Mouse (Mus musculus): ENCODE data around the gene Tradd. TPM values are rescaled to one million over a fixed set of nuclear protein-coding genes. Genes with fewer than 3 reads are reported as not detected.

The Tradd gene
- polyA plus RNA-seq, 1 experiment, result 32.6 TPM

GRCm38 (mm10) chr8:105224413-105225271 is 39.8 kb downstream of the Tradd start, which contains the start of gene D230025D16Rik:
D230025D16Rik (plus strand) TSS chr8:105225145.
- no peaks in the 10 kb centered on the region for H3K9me3 ChIP-seq
- peak within 1 kb of the TSS; percentile 98 for H3K4me3 ChIP-seq (replicated peaks)
- peaks cover 8% of the 10 kb centered on the region for H3K36me3 ChIP-seq (replicated peaks; ENCODE audit: low read length)
- no peaks in the 10 kb centered on the region for H3K27me3 ChIP-seq (replicated peaks)
- H3K4me1 ChIP-seq, result peaks cover 27% of the 10 kb centered on the region
- TF ChIP-seq FLI1 (IDR thresholded peaks at IDR 0.05; ENCODE audit: low read length), result no peak
- TF ChIP-seq GATA1 (IDR thresholded peaks at IDR 0.05; ENCODE audit: borderline replicate concordance, low read length), result no peak

- H3K36me3 ChIP-seq (replicated peaks; ENCODE audit: low read length), result peaks cover 8% of the 10 kb centered on the region
- TF ChIP-seq FLI1 (IDR thresholded peaks at IDR 0.05; ENCODE audit: low read length), result no peak
- TF ChIP-seq GATA1 (IDR thresholded peaks at IDR 0.05; ENCODE audit: borderline replicate concordance, low read length), result no peak
- H3K9me3 ChIP-seq, result no peaks in the 10 kb centered on the region
- no peaks in the 10 kb centered on the region for H3K27me3 ChIP-seq (replicated peaks)
- H3K4me1 ChIP-seq, result peaks cover 25% of the 10 kb centered on the region
- H3K4me3 ChIP-seq (replicated peaks), result no peak overlapping the region
Measured at GRCm38 (mm10) chr8:105223850-105224249, 40.6 kb downstream of the Tradd start.

GRCm38 (mm10) chr8:105217926-105218522 is 46.4 kb downstream of the Tradd start:
- H3K27me3 ChIP-seq (replicated peaks), result no peaks in the 10 kb centered on the region
- TF ChIP-seq FLI1 (IDR thresholded peaks at IDR 0.05; ENCODE audit: low read length) (no peak), GATA1 (IDR thresholded peaks at IDR 0.05; ENCODE audit: borderline replicate concordance, low read length) (no peak)
- H3K4me1 ChIP-seq, result no peaks in the 10 kb centered on the region; the same call in 1 of the 2 replicates
- no peak overlapping the region for H3K4me3 ChIP-seq (replicated peaks)
- peaks cover 23% of the 10 kb centered on the region for H3K36me3 ChIP-seq (replicated peaks; ENCODE audit: low read length)
- no peaks in the 10 kb centered on the region for H3K9me3 ChIP-seq

GRCm38 (mm10) chr8:105214104-105214503 is 50.3 kb downstream of the Tradd start:
- no peak overlapping the region for H3K4me3 ChIP-seq (replicated peaks)
- H3K9me3 ChIP-seq, result no peaks in the 10 kb centered on the region
- TF ChIP-seq FLI1 (IDR thresholded peaks at IDR 0.05; ENCODE audit: low read length) (no peak), GATA1 (IDR thresholded peaks at IDR 0.05; ENCODE audit: borderline replicate concordance, low read length) (no peak)
- no peaks in the 10 kb centered on the region for H3K27me3 ChIP-seq (replicated peaks)
- peaks cover 28% of the 10 kb centered on the region for H3K36me3 ChIP-seq (replicated peaks; ENCODE audit: low read length)
- peaks cover 12% of the 10 kb centered on the region for H3K4me1 ChIP-seq

- Histone ChIP-seq H3K4me1 (peaks cover 22% of the 10 kb centered on the region), H3K4me3 (replicated peaks) (no peak overlapping the region), H3K27me3 (replicated peaks) (no peaks in the 10 kb centered on the region), H3K9me3 (no peaks in the 10 kb centered on the region), H3K36me3 (replicated peaks; ENCODE audit: low read length) (peaks cover 24% of the 10 kb centered on the region)
- TF ChIP-seq GATA1 (IDR thresholded peaks at IDR 0.05; ENCODE audit: borderline replicate concordance, low read length) (no peak), FLI1 (IDR thresholded peaks at IDR 0.05; ENCODE audit: low read length) (no peak)
Measured at GRCm38 (mm10) chr8:105209153-105210110, 55.0 kb downstream of the Tradd start.

Other genes with a start within 250 kb of the Tradd start
- not detected in 2 replicates for gene Ces3a, start 216.0 kb downstream of the Tradd start, polyA plus RNA-seq (2012; ENCODE audit: insufficient read depth, low replicate concordance)
- not detected in 2 replicates for gene Ces3b, start 180.9 kb downstream of the Tradd start, polyA plus RNA-seq (2012; ENCODE audit: insufficient read depth, low replicate concordance)
- gene Ces4a, start 132.8 kb downstream of the Tradd start, polyA plus RNA-seq (2012; ENCODE audit: insufficient read depth, low replicate concordance), result not detected in 2 replicates
- gene Cbfb, start 93.9 kb downstream of the Tradd start, polyA plus RNA-seq (2012; ENCODE audit: insufficient read depth, low replicate concordance), result 2.1 and 15.3 TPM in 2 replicates
- 1.4 and 2.1 TPM in 2 replicates for gene D230025D16Rik, start 39.5 kb downstream of the Tradd start, polyA plus RNA-seq (2012; ENCODE audit: insufficient read depth, low replicate concordance)
- 4.9 and 14.6 TPM in 2 replicates for gene B3gnt9, start 9.5 kb downstream of the Tradd start, polyA plus RNA-seq (2012; ENCODE audit: insufficient read depth, low replicate concordance)
- 6.2 and 8.9 TPM in 2 replicates for gene Fbxl8, start within 50 bp of the Tradd start, polyA plus RNA-seq (2012; ENCODE audit: insufficient read depth, low replicate concordance)
- 0.73 TPM in 1 of 2 replicates, not detected in the other for gene Hsf4, start 5.2 kb upstream of the Tradd start, polyA plus RNA-seq (2012; ENCODE audit: insufficient read depth, low replicate concordance)
- 0.41 TPM in 1 of 2 replicates, not detected in the other for gene Nol3, start 11.5 kb upstream of the Tradd start, polyA plus RNA-seq (2012; ENCODE audit: insufficient read depth, low replicate concordance)
- 1.6 and 1.8 TPM in 2 replicates for gene 4931428F04Rik, start 25.3 kb upstream of the Tradd start, polyA plus RNA-seq (2012; ENCODE audit: insufficient read depth, low replicate concordance)
- 76.3 and 141 TPM in 2 replicates for gene Exoc3l, start 31.5 kb upstream of the Tradd start, polyA plus RNA-seq (2012; ENCODE audit: insufficient read depth, low replicate concordance)
- gene E2f4, start 33.1 kb upstream of the Tradd start, polyA plus RNA-seq (2012; ENCODE audit: insufficient read depth, low replicate concordance), result 39.4 and 41.2 TPM in 2 replicates
- gene Elmo3, start 41.0 kb upstream of the Tradd start, polyA plus RNA-seq (2012; ENCODE audit: insufficient read depth, low replicate concordance), result 0.63 TPM in 1 of 2 replicates, not detected in the other
- 13.0 and 15.5 TPM in 2 replicates for gene Lrrc29, start 61.7 kb upstream of the Tradd start, polyA plus RNA-seq (2012; ENCODE audit: insufficient read depth, low replicate concordance)
- 61.6 and 71.6 TPM in 2 replicates for gene Tmem208, start 61.7 kb upstream of the Tradd start, polyA plus RNA-seq (2012; ENCODE audit: insufficient read depth, low replicate concordance)
- 78.6 and 155 TPM in 2 replicates for gene Fhod1, start 83.3 kb upstream of the Tradd start, polyA plus RNA-seq (2012; ENCODE audit: insufficient read depth, low replicate concordance)
- 4.1 and 16.4 TPM in 2 replicates for gene Slc9a5, start 84.2 kb upstream of the Tradd start, polyA plus RNA-seq (2012; ENCODE audit: insufficient read depth, low replicate concordance)
- 0.02 TPM in 1 of 2 replicates, not detected in the other for gene Plekhg4, start 108.7 kb upstream of the Tradd start, polyA plus RNA-seq (2012; ENCODE audit: insufficient read depth, low replicate concordance)
- not detected in 2 replicates for gene Kctd19, start 148.9 kb upstream of the Tradd start, polyA plus RNA-seq (2012; ENCODE audit: insufficient read depth, low replicate concordance)
- not detected in 2 replicates for gene Lrrc36, start 149.0 kb upstream of the Tradd start, polyA plus RNA-seq (2012; ENCODE audit: insufficient read depth, low replicate concordance)
- 2.5 and 3.3 TPM in 2 replicates for gene Tppp3, start 206.9 kb upstream of the Tradd start, polyA plus RNA-seq (2012; ENCODE audit: insufficient read depth, low replicate concordance)
- gene Zdhhc1, start 232.3 kb upstream of the Tradd start, polyA plus RNA-seq (2012; ENCODE audit: insufficient read depth, low replicate concordance), result 5.4 and 9.0 TPM in 2 replicates